Mouse (Mus musculus): ENCODE results near the gene Slc25a21. TPM values are rescaled to one million over a fixed set of nuclear protein-coding genes. Genes with fewer than 3 reads are reported as not detected.

The Slc25a21 gene
- total RNA-seq, 4 experiments from 2014 or later, result 0.42 to 0.65 (median 0.63) TPM

- no peak for DNase-seq
Observed at GRCm38 (mm10) chr12:56876549-56876948, 320.7 kb downstream of the Slc25a21 start.

DNA sequence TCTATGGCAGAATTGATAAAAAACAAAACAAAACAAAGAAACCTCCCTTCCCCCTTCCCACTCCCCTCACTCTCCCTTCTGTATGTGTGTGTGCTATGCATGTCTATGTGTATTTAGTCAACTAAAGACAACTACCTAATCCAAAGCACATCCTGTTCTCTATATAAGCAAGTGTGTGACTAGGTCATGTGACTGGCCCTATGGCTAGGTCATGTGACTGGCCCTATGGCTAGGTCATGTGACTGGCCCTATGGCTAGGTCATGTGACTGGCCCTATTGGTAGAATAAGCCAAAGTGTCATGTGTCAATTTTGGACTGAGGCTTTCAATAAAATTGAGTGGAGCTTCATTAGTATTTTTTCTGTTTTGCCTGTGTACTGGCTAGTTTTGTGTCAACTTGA lies 324.1 kb downstream of the Slc25a21 start:
- no peak for DNase-seq

DNA sequence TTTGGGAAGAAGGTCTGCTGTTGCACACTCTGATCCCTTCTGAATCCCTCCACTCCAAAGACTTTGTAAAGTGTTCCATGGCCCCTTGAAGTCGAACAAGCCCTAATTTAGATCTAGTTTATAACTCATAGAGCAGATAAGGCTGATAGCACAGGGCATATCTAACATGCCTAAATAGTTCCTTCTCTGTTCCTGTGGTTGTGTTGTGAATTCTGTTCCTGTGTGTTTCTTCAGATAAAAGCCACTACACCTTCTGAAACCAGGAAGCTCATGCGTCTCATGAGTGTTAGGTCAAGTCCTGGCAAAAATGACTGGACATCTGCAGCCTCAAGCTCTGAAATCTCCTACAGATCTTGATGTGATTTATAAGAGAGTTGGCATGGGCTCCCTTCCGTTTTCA lies 326.7 kb downstream of the Slc25a21 start:
- DNase-seq, result no peak

DNA sequence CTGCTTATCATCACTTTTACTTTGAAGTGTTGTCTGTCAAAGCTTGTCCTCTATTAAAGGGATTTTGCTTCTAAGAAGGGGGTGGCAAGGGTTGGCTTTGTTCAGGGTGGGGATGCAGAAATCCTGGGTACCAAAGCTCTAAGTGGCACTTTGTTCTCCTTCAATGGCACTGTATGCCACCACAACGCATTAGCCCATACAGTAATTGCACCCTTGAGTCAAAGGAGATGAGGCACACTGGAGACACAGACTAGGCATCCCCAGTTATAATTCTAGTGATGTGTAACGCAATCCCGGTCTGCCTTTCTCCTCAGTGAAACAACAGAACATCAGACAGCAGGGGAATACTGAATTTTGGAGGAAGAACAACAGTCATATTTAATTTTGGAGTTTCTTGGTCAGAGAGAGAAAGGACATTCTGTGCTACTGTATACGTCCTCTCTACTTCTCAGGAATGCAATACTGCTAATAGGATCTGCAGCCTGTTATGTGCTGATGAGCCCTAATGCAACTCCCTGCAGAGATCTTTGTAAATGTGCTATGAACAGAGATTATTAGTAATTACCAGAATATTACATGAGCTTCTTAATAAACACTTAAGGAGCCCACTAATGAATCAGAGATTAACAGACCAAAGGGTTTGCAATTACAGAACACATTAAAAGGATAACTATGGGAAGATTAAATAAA lies 333.3 kb downstream of the Slc25a21 start:
- DNase-seq, result no peak

- no peak for DNase-seq
Observed at GRCm38 (mm10) chr12:56852679-56853078, 344.6 kb downstream of the Slc25a21 start.

GRCm38 (mm10) chr12:56851464-56851863 lies 345.8 kb downstream of the Slc25a21 start:
- DNase-seq, result no peak

- DNase-seq, result no peak
Observed at GRCm38 (mm10) chr12:56829945-56830344, 367.3 kb downstream of the Slc25a21 start.

GRCm38 (mm10) chr12:56829455-56829883 lies 367.8 kb downstream of the Slc25a21 start:
- DNase-seq, result no peak

GRCm38 (mm10) chr12:56827808-56828384 lies 369.4 kb downstream of the Slc25a21 start:
- DNase-seq, result no peak

DNA sequence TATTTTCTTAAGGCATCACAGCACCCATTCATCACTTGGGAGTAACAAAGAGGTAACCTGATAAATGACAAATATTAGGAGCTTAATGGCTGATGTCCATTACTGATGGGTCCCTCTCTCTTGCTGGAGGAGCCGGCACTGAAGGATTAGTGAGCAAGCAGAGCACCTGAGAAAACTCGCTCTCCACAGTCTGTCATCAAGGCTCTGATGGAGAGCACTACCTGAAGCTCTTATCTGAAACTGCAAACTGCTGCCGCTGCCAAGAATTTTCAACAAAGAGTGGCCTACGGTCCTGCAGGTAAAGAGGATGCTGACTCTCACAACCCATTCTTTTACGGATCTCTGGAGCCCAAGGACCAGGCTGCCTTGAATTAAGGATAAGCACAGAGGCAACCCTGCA lies 372.6 kb downstream of the Slc25a21 start:
- no peak for DNase-seq

DNA sequence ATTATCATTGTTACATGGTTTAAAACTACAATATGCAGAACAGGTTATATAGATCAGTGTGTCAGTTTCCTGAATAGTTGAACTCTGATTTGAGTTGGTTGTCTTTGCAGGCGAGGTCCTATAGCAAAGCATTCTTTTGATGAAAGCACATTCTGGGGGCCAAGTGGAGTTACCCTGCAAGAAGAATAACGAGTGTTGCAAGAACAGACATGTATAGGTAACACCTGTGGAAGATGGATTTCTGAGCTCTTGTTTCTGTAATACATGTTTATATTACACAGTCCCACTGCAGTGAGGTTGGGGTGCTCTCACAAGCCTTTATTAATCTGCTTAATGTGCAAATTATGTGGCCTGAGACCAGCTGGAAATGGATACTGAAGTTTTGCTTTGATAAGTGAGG lies 375.1 kb downstream of the Slc25a21 start:
- DNase-seq, result no peak

DNA sequence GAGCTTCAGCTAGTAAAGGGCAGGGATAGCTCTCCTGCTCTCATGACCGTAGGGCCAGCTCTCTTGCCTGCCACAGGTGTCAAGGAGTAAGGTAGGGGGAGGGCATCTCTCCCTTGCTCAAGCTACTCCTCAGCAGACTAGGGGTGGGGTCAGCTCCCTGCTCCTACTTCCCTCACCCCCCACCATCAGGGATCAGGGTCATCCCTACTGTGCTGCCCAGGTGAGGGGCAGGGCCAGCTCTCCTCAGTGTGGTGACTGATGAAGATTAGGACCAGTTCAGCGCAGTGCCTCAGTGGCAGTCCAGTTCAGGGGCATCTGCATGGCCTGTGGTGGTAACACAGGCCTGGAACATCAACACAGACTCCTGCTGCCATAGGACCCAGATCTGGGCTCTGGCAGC lies 376.7 kb downstream of the Slc25a21 start:
- no peak for DNase-seq

GRCm38 (mm10) chr12:56807483-56807882 lies 389.8 kb downstream of the Slc25a21 start:
- DNase-seq, result no peak

GRCm38 (mm10) chr12:56807078-56807477 lies 390.2 kb downstream of the Slc25a21 start:
- no peak for DNase-seq

DNA sequence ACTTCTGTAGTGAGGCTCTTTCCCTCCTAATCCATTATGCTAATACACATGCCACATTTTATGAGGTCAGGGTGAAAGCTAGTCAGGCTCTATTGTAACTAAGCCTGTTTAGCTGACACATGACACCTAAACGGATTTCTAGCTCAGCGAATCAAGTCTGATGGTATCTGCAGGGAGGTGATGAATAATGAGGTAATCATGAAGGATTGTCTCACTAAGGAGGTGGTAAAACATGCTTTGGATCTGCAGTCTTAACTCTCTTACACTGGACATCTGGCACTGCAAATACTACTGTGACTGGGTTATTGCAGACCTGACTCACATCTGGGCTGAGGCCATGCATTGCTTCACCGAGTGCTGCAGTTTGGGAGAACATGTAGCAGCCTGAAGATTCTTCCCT lies 392.8 kb downstream of the Slc25a21 start:
- no peak for DNase-seq

- DNase-seq, result no peak
Observed at GRCm38 (mm10) chr12:56798641-56799415, 398.4 kb downstream of the Slc25a21 start.

DNA sequence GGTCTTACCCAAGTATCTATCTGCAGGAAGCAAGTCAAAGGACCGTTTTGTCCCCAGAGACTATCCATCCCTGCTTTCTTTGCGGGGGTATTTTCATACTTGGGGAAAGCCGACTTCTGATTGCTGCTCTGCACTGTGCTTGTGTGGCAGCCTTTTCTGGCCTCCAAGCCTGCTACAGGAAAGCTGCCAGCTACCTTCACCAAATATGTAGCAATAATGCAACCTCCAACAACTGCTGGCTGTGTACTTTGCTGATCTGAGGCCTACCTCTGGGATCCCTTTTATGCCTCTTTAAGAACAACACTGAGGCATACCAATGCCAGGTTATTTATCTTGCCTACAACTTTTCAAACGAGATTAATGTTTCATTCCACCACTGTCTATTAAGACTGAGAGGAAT lies 408.0 kb downstream of the Slc25a21 start:
- no peak for DNase-seq

DNA sequence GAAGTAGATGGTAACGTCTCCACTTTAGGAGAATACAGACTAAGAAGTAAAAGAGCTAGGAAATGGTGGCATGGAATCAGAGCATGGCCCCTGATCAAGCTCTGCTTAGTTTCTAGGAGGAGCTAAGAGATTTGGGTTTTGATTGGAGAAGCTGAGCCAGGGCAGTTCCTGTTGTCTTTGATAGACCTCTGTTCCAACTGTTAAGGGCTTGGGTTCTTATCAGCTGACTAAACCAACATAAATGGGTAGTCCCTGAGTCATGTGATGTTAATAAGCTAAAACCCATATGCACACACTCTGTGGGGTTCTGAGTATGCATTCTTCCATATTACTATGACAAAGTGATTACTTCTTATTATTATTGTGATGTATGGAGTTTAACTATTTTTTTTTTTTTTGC lies 412.0 kb downstream of the Slc25a21 start:
- no peak for DNase-seq

GRCm38 (mm10) chr12:56781196-56781595 lies 416.1 kb downstream of the Slc25a21 start:
- no peak for DNase-seq

DNA sequence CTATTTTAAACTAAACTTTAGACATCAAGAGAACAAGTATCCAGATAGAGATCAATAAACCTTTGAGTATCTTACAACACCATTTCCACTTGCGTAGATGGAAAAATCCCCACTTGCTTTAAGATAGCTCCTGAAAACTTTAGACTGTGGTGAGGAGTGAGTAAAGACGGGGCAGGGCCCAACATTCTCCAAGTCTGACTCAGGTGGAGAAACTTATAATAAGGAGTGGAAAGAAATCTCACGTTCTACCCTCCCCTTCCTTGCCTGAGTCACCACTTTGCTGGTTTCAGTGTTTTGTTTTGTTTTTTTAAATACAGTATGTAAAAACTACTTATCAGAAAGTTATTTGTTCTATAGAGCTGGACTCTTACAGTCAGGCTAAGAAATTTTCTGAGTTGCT lies 417.7 kb downstream of the Slc25a21 start:
- DNase-seq, result no peak

DNA sequence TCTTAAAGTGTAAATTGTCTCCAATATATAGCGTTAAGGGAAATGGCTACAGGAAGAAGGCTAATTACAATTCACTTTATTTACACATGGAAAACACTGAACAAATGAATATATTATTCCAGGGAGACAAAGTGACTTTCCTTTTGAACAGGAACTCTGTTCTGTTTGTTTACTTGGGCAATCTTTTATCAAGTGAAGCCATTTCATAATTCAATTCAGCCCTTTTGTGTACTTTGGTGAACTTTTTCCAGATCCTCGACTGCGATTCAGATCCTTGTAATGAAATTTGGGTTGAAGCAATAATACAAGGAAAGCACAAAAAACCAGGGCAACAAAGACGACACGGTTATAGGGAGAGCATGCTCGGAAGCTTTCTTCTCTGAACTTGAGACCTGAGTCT lies 423.3 kb downstream of the Slc25a21 start:
- DNase-seq, result no peak

DNA sequence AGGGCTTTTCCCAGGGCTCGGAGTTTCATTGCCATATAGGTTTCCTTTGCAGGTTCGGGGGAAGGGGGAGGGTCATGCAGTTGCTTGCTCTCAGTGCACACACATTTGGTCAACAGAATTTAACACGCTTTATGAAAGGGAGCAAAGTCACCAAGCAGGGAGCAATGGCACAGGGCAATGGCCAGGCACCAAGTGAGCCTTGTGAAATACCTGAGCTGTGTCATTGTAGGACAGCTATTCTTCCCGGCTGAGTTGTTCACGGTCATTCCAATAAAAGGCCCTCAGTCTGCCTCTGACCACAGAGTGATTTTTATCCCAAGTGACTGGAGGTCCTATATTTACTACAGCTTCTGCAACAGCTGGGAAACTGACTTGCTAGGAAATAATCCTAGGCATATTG lies 427.9 kb downstream of the Slc25a21 start:
- DNase-seq, result no peak

- DNase-seq, result no peak
Observed at GRCm38 (mm10) chr12:56767474-56767873, 429.8 kb downstream of the Slc25a21 start.

- DNase-seq, result no peak
Observed at GRCm38 (mm10) chr12:56737104-56737503, 460.2 kb downstream of the Slc25a21 start.
